Mouse (Mus musculus): ENCODE measurements around the gene Cnr2.

GRCm38 (mm10) chr4:135929828-135930227 is 34.6 kb downstream of the Cnr2 start:
- TF ChIP-seq POLR2A (IDR thresholded peaks at IDR 0.05; ENCODE audit: low read depth, low read length) (no peak), CTCF (IDR thresholded peaks at IDR 0.05; ENCODE audit: extremely low read depth, insufficient read depth, insufficient read length, insufficient replicate concordance) (no peak)
